Mouse (Mus musculus) heart, adult 2 months (tissue): ENCODE measurements around the gene Gfm2. TPM values are rescaled to one million over a fixed set of nuclear protein-coding genes. Genes with fewer than 3 reads are reported as not detected.

Source experiments
- DNase-seq, 2 experiments: peaks; one replicate each; pipeline ENCODE4 v3.0.0; 2021
- H3K27ac ChIP-seq: fragments of 200-600 bp; 2 replicates; pipeline ENCODE4 v1.8.1; 2022
- H3K27me3 ChIP-seq: fragments of 200-500 bp; 2 replicates; pipeline ENCODE4 v1.6.1; 2012; ENCODE audit warnings: mild to moderate bottlenecking, low read length, inconsistent platforms, mixed read lengths; ENCODE audit not compliant: control insufficient read depth, insufficient read depth
- H3K36me3 ChIP-seq: fragments of 200-500 bp; 2 replicates; pipeline ENCODE4 v1.6.1; 2012; ENCODE audit warnings: low read length, inconsistent platforms; ENCODE audit not compliant: control insufficient read depth, insufficient read depth
- H3K4me1 ChIP-seq: fragments of 200-500 bp; 2 replicates; pipeline ENCODE4 v1.6.1; 2011; ENCODE audit warnings: low read length; ENCODE audit not compliant: control insufficient read depth, insufficient read depth
- H3K4me3 ChIP-seq: fragments of 200-600 bp; 2 replicates; pipeline ENCODE4 v1.8.1; 2022
- H3K79me2 ChIP-seq: fragments of 200-500 bp; replicated peaks from 2 replicates; pipeline ENCODE4 v1.6.1; 2012; ENCODE audit warnings: mild to moderate bottlenecking, inconsistent platforms, low read length, moderate library complexity, mixed read lengths; ENCODE audit not compliant: control insufficient read depth, insufficient read depth
- H3K9ac ChIP-seq: fragments of 200-500 bp; 2 replicates; pipeline ENCODE4 v1.6.1; 2012; ENCODE audit warnings: low read depth, mild to moderate bottlenecking, control low read depth, inconsistent platforms, low read length, mixed read lengths
- CTCF ChIP-seq: fragments of 200-600 bp; IDR thresholded peaks from 2 replicates; pipeline ENCODE4 v1.8.1; 2022; ENCODE audit warnings: antibody characterized with exemption, mild to moderate bottlenecking, moderate library complexity
- EP300 ChIP-seq: fragments of 200-500 bp; IDR thresholded peaks from 2 replicates; pipeline ENCODE4 v1.6.1; 2011; ENCODE audit warnings: low read depth, low read length, control low read depth; ENCODE audit not compliant: insufficient read depth
- POLR2A ChIP-seq: fragments of 200-500 bp; IDR thresholded peaks from 2 replicates; pipeline ENCODE4 v1.6.1; 2011; ENCODE audit warnings: mild to moderate bottlenecking, low read depth, low read length, control low read depth; ENCODE audit not compliant: insufficient read depth
- WGBS: fragments of 180-500 bp; shearing (Covaris S2); methylation state at CpG from one replicate; pipeline ENCODE4 v1.1.7; 2018; 5-methylcytosine and 5-hydroxymethylcytosine counted together
- intact Hi-C: fragments of 180-260 bp; cut with DNase I; formaldehyde crosslinking; loops from one replicate; pipeline ENCODE4 v1.15.1; 2025
- polyA plus RNA-seq: library from polyadenylated mRNA; depleted of rRNA; stranded (reverse); fragments of >200 nt; gene quantifications from 2 replicates; pipeline ENCODE4 v1.2.3, GENCODE M21; 2012
- total RNA-seq, 2 experiments: library from RNA; stranded (reverse); gene quantifications; 2 replicates each; pipeline ENCODE4 v1.2.3; 2021

Gfm2 gene
- total and polyA plus RNA-seq, 3 experiments, result 27.9 to 54.7 (median 43.0) TPM

DNA sequence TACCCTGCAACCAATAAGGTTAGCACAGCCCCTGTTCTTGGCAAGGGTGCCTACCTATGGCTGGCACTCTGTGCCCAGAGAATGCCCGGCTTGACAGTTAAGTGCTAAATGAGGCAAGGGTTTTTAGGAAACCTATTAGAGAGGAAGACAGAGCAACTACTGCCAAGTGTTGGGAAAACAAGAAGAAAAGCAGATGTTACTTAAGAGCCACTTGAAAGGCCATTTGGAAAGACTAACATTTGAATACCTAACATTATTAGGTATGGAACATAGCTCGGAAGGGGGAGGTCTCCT is 59.1 kb downstream of the Gfm2 start:
- Histone ChIP-seq H3K79me2 (no peaks in the 10 kb centered on the region), H3K27me3 (no peaks in the 10 kb centered on the region), H3K9ac (no peak overlapping the region), H3K36me3 (no peaks in the 10 kb centered on the region), H3K27ac (no peak overlapping the region), H3K4me3 (no peak overlapping the region), H3K4me1 (no peaks in the 10 kb centered on the region; the same call in 1 of the 2 replicates)
- TF ChIP-seq POLR2A, result no peak
- no peak for TF ChIP-seq EP300
- no peak for TF ChIP-seq CTCF
- intact Hi-C loops, result loop anchor here (10.0 kb wide), 1 partner anchor 1068 kb away; the partner anchor contains the start of genes Ankra2 and Utp15
- WGBS, result 64% methylated on average over 2 of the region's 2 CpGs
- no peak for DNase-seq

DNA sequence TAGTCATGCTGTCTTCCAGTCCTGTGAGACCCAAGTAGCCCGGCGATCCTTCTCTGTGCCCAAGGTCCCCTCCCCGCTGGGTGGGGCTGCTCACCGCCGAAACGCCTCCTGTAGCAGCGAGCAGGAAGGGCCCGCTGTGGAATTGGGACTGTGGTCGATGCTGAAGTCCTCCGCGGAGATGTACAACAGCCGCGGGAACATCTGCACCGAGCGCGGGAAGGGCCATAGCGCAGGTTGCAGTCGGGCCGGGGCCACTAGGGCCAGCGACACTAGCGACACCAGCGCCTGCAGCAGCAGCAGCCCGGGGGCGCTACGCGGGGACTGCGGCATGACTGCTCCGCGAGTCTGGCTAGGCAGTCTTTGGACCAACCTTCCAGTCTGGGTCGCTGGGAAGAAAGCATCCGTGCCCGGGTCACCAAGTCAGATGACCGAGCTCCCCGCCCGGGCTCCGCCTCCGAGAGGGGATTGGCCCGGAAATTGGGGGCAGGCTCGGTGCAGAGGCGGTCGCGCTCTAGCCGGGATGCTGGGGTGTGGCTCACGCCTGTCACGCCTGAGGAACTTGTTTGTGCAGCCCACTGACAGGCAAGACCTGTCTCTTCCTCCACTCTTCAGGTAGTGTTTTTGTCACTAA is 60.3 kb downstream of the Gfm2 start, which contains the start of gene Hexb:
Gene Hexb, minus strand, starts transcription at position 426 of the 631 bp plus-strand sequence.
- no peaks in the 10 kb centered on the region for H3K27me3 ChIP-seq
- intact Hi-C loops, result loop anchor here (10.0 kb wide), 1 partner anchor 1067 kb away; the partner anchor contains the start of genes Ankra2 and Utp15
- H3K27ac ChIP-seq, result peak within 1 kb of the TSS; percentile 92
- under 1% methylated on average over 45 of the region's 45 CpGs for WGBS
- no peaks in the 10 kb centered on the region; the same call in 1 of the 2 replicates for H3K4me1 ChIP-seq
- peak; percentile 97 to 98 for DNase-seq
- peak within 1 kb of the TSS; percentile 74 for H3K9ac ChIP-seq
- TF ChIP-seq POLR2A, result peak; percentile 89
- TF ChIP-seq EP300, result no peak
- peak; percentile 49 for TF ChIP-seq CTCF
- no peaks in the 10 kb centered on the region for H3K79me2 ChIP-seq
- H3K4me3 ChIP-seq, result peak within 1 kb of the TSS; percentile 95
- no peaks in the 10 kb centered on the region for H3K36me3 ChIP-seq

GRCm38 (mm10) chr13:97199123-97199522 is 61.4 kb downstream of the Gfm2 start:
- Histone ChIP-seq H3K27me3 (no peaks in the 10 kb centered on the region), H3K4me1 (no peaks in the 10 kb centered on the region; the same call in 1 of the 2 replicates), H3K36me3 (no peaks in the 10 kb centered on the region), H3K4me3 (no peak overlapping the region), H3K9ac (no peak overlapping the region), H3K79me2 (no peaks in the 10 kb centered on the region), H3K27ac (no peak overlapping the region; the same call in 1 of the 2 replicates)
- DNase-seq, result no peak
- no peak for TF ChIP-seq EP300
- TF ChIP-seq CTCF, result no peak
- TF ChIP-seq POLR2A, result no peak
- intact Hi-C loops, result loop anchor here (10.0 kb wide), 1 partner anchor 1066 kb away; the partner anchor contains the start of genes Ankra2 and Utp15
- 65% methylated on average over 2 of the region's 2 CpGs for WGBS

DNA sequence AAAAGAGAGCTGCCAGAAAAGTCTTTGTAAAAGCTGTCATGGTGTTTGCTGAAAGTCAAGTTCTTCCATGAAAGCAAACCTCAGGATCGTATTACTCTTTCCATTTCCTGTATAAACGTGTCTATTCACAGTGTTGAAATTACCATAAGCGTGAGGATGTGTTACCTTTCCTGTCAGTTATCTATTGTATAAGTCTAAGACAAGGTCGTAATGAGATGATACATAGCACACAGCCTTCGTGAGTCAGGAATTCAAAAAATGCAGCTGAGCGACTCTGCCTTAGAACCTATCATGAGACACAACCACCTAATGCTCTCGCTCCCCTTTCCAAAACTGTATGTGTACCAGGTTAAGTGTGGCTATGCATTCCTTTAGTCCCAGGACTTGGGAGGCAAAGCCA is 63.3 kb downstream of the Gfm2 start:
- no peak overlapping the region for H3K4me3 ChIP-seq
- H3K79me2 ChIP-seq, result no peaks in the 10 kb centered on the region
- H3K27me3 ChIP-seq, result no peaks in the 10 kb centered on the region
- DNase-seq, result no peak
- no peak overlapping the region for H3K9ac ChIP-seq
- no peak for TF ChIP-seq POLR2A
- TF ChIP-seq CTCF, result no peak
- TF ChIP-seq EP300, result no peak
- no peak overlapping the region for H3K27ac ChIP-seq
- peaks cover 3% of the 10 kb centered on the region; the same call in 1 of the 2 replicates for H3K36me3 ChIP-seq
- no peaks in the 10 kb centered on the region; the same call in 1 of the 2 replicates for H3K4me1 ChIP-seq
- WGBS, result 50% methylated on average over 7 of the region's 7 CpGs
- intact Hi-C loops, result no loop called here

- Histone ChIP-seq H3K27me3 (no peaks in the 10 kb centered on the region), H3K4me3 (no peak overlapping the region), H3K36me3 (peaks cover 3% of the 10 kb centered on the region; the same call in 1 of the 2 replicates), H3K27ac (no peak overlapping the region), H3K79me2 (no peaks in the 10 kb centered on the region), H3K4me1 (no peaks in the 10 kb centered on the region; the same call in 1 of the 2 replicates), H3K9ac (no peak overlapping the region)
- TF ChIP-seq CTCF (no peak), EP300 (no peak), POLR2A (no peak)
- intact Hi-C loops, result no loop called here
- no peak for DNase-seq
- 71% methylated on average over 4 of the region's 4 CpGs for WGBS
Measured at GRCm38 (mm10) chr13:97201896-97202295, 64.2 kb downstream of the Gfm2 start.

GRCm38 (mm10) chr13:97205052-97205701 is 67.4 kb downstream of the Gfm2 start:
- Histone ChIP-seq H3K4me3 (peak overlapping the region; percentile 49), H3K9ac (peak overlapping the region; percentile 74), H3K27me3 (no peaks in the 10 kb centered on the region), H3K27ac (peak overlapping the region; percentile 89), H3K4me1 (no peaks in the 10 kb centered on the region; the same call in 1 of the 2 replicates), H3K79me2 (no peaks in the 10 kb centered on the region), H3K36me3 (peaks cover 3% of the 10 kb centered on the region; the same call in 1 of the 2 replicates)
- WGBS, result 4% methylated on average over 18 of the region's 18 CpGs
- peak; percentile 54; the same call in 1 of the 2 replicates for TF ChIP-seq POLR2A
- peak; percentile 92 for TF ChIP-seq CTCF
- TF ChIP-seq EP300, result no peak
- DNase-seq, result peak; percentile 86 to 89
- intact Hi-C loops, result loop anchor here (2.0 kb wide), 1 partner anchor 68 kb away; the partner anchor contains the start of genes Gfm2 and Nsa2
